Mouse (Mus musculus): Measurements from ENCODE around the gene Tradd. TPM values are rescaled to one million over a fixed set of nuclear protein-coding genes. Genes with fewer than 3 reads are reported as not detected.

Tradd gene
- total RNA-seq, 2 experiments from 2014 or later = 2.8 to 3.3 TPM

Small RNAs within 50 kb of the gene (microRNA-seq; reads per million reads assigned to microRNA genes)
- gene Gm27320 (not detected), gene Mir328 (3,737 reads per million, percentile 90 among the genes with 10 or more reads in this experiment)

Other genes with a start within 250 kb of the Tradd start
- under 1 TPM in 1 of 2 experiments, not detected in 1; 0.57 TPM for gene Ces3a, start 216.0 kb downstream of the Tradd start, total RNA-seq (2021)
- under 1 TPM in 1 of 2 experiments, not detected in 1; 0.12 TPM for gene Ces3b, start 180.9 kb downstream of the Tradd start, total RNA-seq (2021)
- not detected for gene Ces4a, start 132.8 kb downstream of the Tradd start, total RNA-seq (2021)
- 10 to 100 TPM; 80.3 to 88.8 TPM for gene Cbfb, start 93.9 kb downstream of the Tradd start, total RNA-seq (2021)
- gene D230025D16Rik, start 39.5 kb downstream of the Tradd start, total RNA-seq (2021) = 10 to 100 TPM; 39.5 to 47.6 TPM
- 1 to 10 TPM; 1.3 to 1.9 TPM for gene B3gnt9, start 9.5 kb downstream of the Tradd start, total RNA-seq (2021)
- under 1 TPM; 0.55 to 0.71 TPM for gene Fbxl8, start within 50 bp of the Tradd start, total RNA-seq (2021)
- gene Hsf4, start 5.2 kb upstream of the Tradd start, total RNA-seq (2021) = 10 to 100 TPM in 1 of 2 experiments, 1 to 10 TPM in 1; 9.8 to 11.1 TPM
- gene Nol3, start 11.5 kb upstream of the Tradd start, total RNA-seq (2021) = 10 to 100 TPM; 32.7 to 38.9 TPM
- gene 4931428F04Rik, start 25.3 kb upstream of the Tradd start, total RNA-seq (2021) = under 1 TPM; 0.53 to 0.74 TPM
- 1 to 10 TPM in 1 of 2 experiments, under 1 TPM in 1; 0.85 to 1.3 TPM for gene Exoc3l, start 31.5 kb upstream of the Tradd start, total RNA-seq (2021)
- 10 to 100 TPM; 31.2 to 31.7 TPM for gene E2f4, start 33.1 kb upstream of the Tradd start, total RNA-seq (2021)
- 1 to 10 TPM; 1.3 to 2.2 TPM for gene Elmo3, start 41.0 kb upstream of the Tradd start, total RNA-seq (2021)
- gene Lrrc29, start 61.7 kb upstream of the Tradd start, total RNA-seq (2021) = 1 to 10 TPM in 1 of 2 experiments, under 1 TPM in 1; 0.89 to 1.4 TPM
- 10 to 100 TPM; 21.1 to 22.6 TPM for gene Tmem208, start 61.7 kb upstream of the Tradd start, total RNA-seq (2021)
- gene Fhod1, start 83.3 kb upstream of the Tradd start, total RNA-seq (2021) = 10 to 100 TPM; 19.7 to 26.1 TPM
- gene Slc9a5, start 84.2 kb upstream of the Tradd start, total RNA-seq (2021) = under 1 TPM; 0.25 to 0.50 TPM
- under 1 TPM in 1 of 2 experiments, not detected in 1; 0.09 TPM for gene Plekhg4, start 108.7 kb upstream of the Tradd start, total RNA-seq (2021)
- under 1 TPM in 1 of 2 experiments, not detected in 1; 0.21 TPM for gene Kctd19, start 148.9 kb upstream of the Tradd start, total RNA-seq (2021)
- gene Lrrc36, start 149.0 kb upstream of the Tradd start, total RNA-seq (2021) = under 1 TPM; 0.41 to 0.64 TPM
- gene Tppp3, start 206.9 kb upstream of the Tradd start, total RNA-seq (2021) = 10 to 100 TPM; 47.9 to 56.7 TPM
- gene Zdhhc1, start 232.3 kb upstream of the Tradd start, total RNA-seq (2021) = 10 to 100 TPM; 10.3 to 11.6 TPM

All from gastrocnemius, adult 18-20 months (tissue).